Mouse (Mus musculus): ENCODE measurements around the gene Tbk1.

DNA sequence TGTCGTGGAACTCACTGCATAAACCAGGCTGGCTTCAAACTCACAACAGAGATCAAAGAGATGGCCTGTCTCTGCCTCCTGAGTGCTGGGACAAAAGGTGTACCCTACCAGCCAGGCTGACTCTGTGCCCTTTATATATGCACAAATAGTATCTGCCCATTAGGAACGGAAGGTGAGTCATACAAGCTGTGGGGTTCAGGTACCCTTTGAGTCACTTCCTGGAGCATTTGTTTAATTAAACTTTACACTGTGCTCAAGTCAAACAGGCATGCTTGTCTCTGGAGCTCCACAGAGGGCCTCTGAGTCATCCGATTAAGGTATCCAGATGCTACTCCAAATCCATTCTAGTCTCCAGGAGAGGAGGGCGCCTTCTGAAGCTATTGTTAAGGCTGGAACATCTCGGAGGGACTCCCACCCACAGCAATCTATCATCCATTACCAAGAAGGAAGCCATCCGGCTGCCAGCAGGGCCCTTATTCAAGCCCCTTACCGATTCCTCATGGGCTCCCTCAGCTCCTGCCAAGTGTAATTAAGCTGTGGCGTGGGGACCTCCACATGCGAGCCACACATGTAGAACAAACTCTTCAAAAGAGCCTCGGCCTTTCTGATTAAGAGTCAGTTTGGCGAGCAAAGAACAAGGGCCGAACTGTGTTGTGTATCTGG lies 65.5 kb downstream of the Tbk1 start:
- TF ChIP-seq CTCF (IDR thresholded peaks at IDR 0.05; ENCODE audit: borderline replicate concordance, extremely low read depth, insufficient read depth, insufficient read length) = no peak
- TF ChIP-seq POLR2A (IDR thresholded peaks at IDR 0.05; ENCODE audit: borderline replicate concordance, extremely low read depth, insufficient read depth, insufficient read length, poor library complexity, severe bottlenecking) = no peak

Data from brain, embryonic 14.5 days (tissue).